Mouse (Mus musculus): ENCODE data around the gene Krtap3-3.
"Not testable (repeated sequence)": the region's sequence is repeated elsewhere in the genome, so short reads cannot be mapped to it uniquely, and the experiment has no call there.

The Krtap3-3 gene

GRCm38 (mm10) chr11:99550765-99551164 lies at the start of gene Krtap3-3:
Gene Krtap3-3, minus strand, starts transcription at chr11:99550865.
- DNase-seq, result no peak

DNA sequence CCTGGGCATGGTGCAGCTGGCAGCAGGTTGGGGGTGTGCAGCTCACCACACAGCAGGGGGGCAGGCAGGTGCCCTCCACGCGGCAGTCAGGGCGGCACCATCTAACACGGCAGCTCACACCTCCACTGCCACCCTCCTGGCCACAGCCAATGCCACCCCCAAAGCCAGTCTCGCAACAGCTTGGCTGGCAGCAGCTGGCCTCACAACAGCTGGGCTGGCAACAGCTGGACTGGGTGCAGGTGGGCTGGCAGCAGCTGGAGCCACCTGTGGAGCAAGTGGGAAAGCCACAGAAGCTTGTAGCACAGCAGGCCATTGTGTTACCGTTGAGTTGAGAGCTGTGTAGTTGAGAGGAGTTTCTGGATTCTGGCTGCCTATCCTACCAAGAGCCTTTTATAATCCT lies 47.1 kb upstream of the Krtap3-3 start, which contains the start of gene Krtap9-3:
Gene Krtap9-3 (minus strand): TSS at position 364 of the 400 bp plus-strand sequence.
- DNase-seq, result not testable (repeated sequence)

DNA sequence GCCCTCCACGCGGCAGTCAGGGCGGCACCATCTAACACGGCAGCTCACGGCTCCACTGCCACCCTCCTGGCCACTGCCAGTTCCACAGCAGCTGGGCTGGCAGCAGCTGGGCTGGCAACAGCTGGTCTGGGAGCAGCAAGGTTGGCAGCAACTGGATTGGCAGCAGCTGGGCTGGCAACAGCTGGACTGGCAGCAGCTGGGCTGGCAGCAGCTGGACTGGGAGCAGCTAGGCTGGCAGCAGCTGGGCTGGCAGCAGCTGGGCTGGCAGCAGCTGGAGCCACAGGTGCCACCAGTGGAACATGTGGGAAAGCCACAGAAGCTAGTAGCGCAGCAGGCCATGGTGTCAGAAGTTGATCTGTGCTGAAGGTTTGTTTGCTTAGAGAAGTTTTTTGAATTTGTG lies 40.3 kb upstream of the Krtap3-3 start, which contains the start of gene Krtap1-3:
Gene Krtap1-3 (minus strand): TSS at position 359 of the 400 bp plus-strand sequence.
- no peak for DNase-seq

- DNase-seq, result no peak
These were observed 34.4 kb upstream of the Krtap3-3 start for GRCm38 (mm10) chr11:99585096-99585495.

DNA sequence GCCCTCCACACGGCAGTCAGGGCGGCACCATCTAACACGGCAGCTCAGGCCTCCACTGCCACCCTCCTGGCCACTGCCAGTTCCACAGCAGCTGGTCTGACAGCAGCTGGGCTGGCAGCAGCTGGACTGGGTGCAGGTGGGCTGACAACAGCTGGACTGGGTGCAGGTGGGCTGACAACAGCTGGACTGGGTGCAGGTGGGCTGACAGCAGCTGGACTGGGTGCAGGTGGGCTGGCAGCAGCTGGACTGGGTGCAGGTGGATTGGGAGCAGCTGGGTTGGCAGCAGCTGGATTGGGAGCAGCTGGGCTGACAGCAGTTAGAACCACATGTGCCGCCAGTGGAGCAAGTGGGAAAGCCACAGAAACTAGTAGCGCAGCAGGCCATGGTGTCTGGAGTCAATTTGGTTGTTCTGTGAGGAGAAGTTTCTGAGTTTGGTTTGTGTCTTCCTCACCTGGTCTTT lies 32.6 kb upstream of the Krtap3-3 start, which contains the start of gene Krtap1-4:
Gene Krtap1-4 (minus strand): TSS at position 410 of the 460 bp plus-strand sequence.
- no peak for DNase-seq

GRCm38 (mm10) chr11:99581564-99581963 lies 30.9 kb upstream of the Krtap3-3 start:
- DNase-seq, result no peak

DNA sequence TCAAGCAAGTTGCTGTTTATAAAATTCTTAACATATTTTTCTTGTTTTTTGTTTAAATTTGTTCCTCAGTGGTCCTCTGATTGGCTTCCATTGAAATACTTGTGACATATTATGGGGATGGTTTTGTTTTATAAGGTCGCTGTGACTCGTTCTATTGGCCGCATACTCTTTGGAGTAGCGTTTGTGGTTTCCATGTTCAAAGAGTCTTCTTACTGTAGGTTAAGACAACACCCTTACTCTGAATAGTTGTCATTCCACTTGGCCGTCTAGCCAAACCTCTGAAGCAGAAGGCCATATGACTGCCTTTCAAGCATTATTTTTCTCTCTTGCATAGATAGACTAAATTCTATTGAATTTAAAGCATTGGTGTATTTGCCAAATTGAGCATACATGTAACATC lies 30.4 kb upstream of the Krtap3-3 start:
- DNase-seq, result no peak

DNA sequence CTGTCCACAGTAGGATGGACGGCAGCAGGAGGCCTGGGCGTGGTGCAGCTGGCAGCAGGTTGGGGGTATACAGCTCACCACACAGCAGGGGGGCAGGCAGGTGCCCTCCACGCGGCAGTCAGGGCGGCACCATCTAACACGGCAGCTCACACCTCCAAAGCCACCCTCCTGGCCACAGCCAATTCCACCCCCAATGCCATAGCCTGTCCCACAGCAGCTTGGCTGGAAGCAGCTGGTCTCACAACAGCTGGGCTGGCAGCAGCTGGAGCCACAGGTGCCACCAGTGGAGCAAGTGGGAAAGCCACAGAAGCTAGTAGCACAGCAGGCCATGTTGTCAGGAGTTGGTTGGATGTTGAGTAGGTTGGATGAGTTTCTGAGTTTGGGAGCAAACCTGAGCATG lies 30.0 kb upstream of the Krtap3-3 start, which contains the start of gene Krtap1-5:
Gene Krtap1-5 (minus strand): TSS at position 381 of the 400 bp plus-strand sequence.
- no peak for DNase-seq

- DNase-seq, result peak; percentile 60 to 67
These were observed 23.4 kb upstream of the Krtap3-3 start for GRCm38 (mm10) chr11:99574106-99574505.

DNA sequence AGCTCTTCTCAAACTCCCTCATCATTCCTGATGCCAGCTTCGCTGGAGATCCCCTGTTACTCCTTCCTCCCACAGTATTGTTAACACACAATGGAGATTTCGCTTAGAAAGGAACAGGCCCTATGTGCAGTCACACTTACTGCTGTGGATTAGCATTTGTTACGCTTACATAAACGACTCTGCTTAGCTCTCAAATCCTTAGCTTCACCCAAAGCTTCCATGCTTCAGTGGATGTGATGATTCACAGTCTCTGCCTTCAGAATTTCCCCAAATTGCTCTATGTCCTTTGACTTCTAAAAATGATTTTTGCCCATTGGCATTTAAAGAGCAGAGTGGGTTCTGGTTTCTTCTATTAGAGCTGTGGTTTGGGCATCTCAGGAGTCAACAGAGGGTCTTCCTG lies 22.5 kb upstream of the Krtap3-3 start:
- no peak for DNase-seq

- DNase-seq, result no peak
These were observed 15.9 kb upstream of the Krtap3-3 start, which contains the start of gene Krtap3-1 for GRCm38 (mm10) chr11:99566530-99566929. Gene Krtap3-1, minus strand, starts transcription at chr11:99566630.

DNA sequence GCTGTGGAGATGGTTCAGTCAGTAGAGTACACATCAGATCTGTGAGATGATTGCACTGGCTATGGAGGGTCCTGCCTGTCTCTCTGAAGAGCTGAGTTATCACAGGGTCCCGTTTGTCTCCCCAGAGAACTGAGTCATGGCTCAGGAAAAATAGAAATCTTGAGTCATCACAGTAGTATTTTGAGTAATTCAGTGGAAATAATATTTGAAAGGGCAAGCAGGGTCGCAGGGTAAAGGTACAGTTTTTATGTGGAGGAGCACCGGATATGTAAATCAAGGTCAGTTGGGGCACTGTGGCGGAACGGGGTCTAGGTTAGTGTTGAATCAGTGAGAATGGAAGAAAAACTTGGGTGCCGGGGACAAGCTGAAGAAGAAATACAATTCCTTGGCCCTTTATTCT lies 11.9 kb upstream of the Krtap3-3 start:
- no peak for DNase-seq

DNA sequence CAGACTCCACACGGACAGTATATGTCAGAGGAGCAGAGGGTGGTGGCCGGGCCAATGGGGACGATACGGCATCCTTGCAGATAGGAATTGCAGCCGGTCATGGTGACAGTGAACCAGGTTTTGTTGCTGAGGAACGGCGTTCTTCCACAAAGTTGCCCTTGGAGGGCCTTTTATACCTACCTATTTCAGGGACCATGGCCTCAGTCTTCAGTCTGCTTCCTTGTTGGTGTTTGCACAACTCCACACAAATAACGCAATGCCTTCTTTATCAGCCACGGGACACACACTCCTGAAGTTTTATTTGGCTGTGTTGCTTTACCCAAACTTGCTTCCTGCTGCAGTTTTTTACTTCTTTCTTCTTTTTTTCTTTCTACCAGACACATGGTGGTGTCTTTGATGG lies 8.7 kb upstream of the Krtap3-3 start, which contains the start of gene Gm11939:
Gene Gm11939 (minus strand): TSS at position 101 of the 400 bp plus-strand sequence.
- no peak for DNase-seq

DNA sequence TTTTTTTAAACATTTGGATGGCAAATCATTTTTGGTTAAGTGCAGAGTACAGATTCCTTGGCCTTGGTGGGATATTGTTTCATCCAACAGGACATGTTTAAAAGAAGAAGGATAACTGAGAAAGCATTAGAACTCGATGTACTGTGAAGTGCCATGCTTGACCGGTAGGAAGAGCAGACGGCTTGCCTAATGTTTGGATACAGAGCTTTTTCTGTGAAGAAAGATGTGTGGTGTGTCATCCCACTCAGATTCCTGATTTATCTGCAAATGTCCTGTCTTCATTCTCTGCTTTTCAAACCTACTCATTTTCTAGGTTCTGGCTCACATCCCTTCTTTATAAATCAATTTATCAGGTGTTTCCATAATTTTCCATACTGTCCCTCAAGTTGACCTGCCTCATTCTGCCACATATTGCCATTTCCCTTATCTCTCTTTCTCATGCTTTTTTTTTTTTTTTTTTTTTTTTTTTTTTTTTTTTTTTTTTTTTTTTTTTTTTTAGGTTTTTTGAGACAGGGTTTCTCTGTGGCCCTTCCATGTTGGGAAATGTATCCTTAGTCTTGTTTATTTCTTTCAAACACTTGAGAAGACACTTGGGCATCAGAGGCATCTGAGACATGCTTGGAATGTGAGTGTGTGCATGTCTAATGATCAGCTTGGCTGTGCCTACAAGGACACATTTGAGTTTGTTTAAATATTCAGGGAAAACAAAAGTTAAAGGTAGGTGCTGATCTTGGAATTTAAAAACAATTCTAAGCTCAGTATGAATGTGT lies 7.5 kb upstream of the Krtap3-3 start:
- DNase-seq, result no peak

DNA sequence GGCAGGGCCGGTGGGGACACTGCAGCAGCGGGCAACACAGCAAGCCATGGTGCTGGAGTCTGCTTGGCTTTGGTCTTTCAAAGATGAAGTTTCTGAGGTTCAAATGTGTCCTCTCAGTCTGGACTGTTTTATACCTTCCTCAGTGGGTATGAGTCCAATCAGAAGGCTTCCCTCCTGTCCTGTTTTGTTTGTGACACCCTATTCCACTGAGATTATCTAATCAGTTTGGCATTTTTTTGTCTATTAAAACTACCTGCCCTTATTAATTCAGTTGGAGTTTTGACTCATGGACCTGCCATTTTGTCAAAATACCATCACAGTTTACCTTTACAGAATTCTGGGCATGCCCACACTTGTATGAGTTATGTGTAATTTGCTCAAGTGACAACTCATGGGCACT lies 6.1 kb upstream of the Krtap3-3 start, which contains the start of gene Krtap3-2:
Gene Krtap3-2 (minus strand): TSS at position 101 of the 400 bp plus-strand sequence.
- no peak for DNase-seq

GRCm38 (mm10) chr11:99556195-99556594 lies 5.5 kb upstream of the Krtap3-3 start:
- no peak for DNase-seq

DNA sequence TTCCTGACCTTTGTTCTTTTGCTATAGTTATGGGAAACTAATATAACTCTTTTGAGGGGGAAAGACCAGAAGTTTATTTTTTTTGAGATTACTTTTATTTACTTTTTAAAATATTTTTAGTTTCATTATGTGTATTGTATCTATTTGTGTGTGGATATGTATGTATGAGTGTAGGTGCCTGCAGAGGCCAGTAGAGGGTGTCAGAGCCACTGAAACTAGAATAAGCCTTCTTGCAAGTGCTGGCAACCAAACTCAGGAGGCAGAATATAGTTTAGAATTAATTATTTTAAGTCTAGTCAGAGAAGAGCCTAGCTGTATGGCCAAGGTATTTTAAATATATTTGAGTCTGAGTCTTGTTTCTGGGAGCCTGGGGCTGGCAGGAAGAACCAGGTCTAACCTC lies 2.8 kb downstream of the Krtap3-3 start:
- no peak for DNase-seq

DNA sequence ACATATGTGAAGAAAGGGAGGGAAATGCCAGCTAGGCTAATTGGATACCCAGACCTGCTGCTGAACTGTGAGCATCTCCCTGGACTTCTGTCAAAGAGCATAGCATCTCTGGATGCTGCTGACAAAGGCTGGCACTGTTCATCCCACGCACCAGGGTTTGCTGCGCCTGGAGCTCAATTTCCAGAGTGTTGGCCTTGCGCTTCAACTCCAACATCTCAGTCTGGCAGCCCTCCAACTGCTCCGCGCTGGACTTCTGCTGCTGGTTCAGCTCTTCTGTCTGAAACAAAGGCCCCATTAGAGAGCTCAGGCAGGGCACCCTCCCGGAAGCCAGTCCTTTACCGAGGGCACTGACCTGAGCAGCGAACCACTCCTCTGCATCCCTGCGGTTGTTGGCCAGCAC lies 10.9 kb downstream of the Krtap3-3 start:
- no peak for DNase-seq

- no peak for DNase-seq
These were observed 29.3 kb downstream of the Krtap3-3 start, which contains the start of gene Krt39 for GRCm38 (mm10) chr11:99521288-99521860. Gene Krt39, minus strand, starts transcription at chr11:99521338.

GRCm38 (mm10) chr11:99514098-99514497 lies 36.6 kb downstream of the Krtap3-3 start:
- DNase-seq, result no peak
